Mouse (Mus musculus) adrenal gland, postnatal 14 days (tissue): ENCODE results near the gene Prm3. TPM values are rescaled to one million over a fixed set of nuclear protein-coding genes. Genes with fewer than 3 reads are reported as not detected.

Experiments
- DNase-seq: peaks from one replicate; pipeline ENCODE4 v3.0.0; 2021; ENCODE audit warnings: mixed read lengths
- total RNA-seq: library from RNA; stranded (reverse); gene quantifications from 2 replicates; pipeline ENCODE4 v1.2.3, GENCODE M21; 2021

Gene Prm3
- total RNA-seq, 1 experiment from 2014 or later, result not detected

- no peak for DNase-seq
Observed at GRCm38 (mm10) chr16:10770531-10771325, 20.0 kb downstream of the Prm3 start.

- peak; percentile 79 for DNase-seq
Observed at GRCm38 (mm10) chr16:10769661-10770060, 21.1 kb downstream of the Prm3 start.

- peak; percentile 82 for DNase-seq
Observed at GRCm38 (mm10) chr16:10768821-10769220, 21.9 kb downstream of the Prm3 start.

GRCm38 (mm10) chr16:10767158-10767557 lies 23.6 kb downstream of the Prm3 start:
- peak; percentile 86 for DNase-seq

GRCm38 (mm10) chr16:10764323-10764722 lies 26.4 kb downstream of the Prm3 start:
- DNase-seq, result no peak

- DNase-seq, result no peak
Observed at GRCm38 (mm10) chr16:10763540-10764264, 27.0 kb downstream of the Prm3 start.

GRCm38 (mm10) chr16:10762569-10763180 lies 28.0 kb downstream of the Prm3 start:
- DNase-seq, result no peak

GRCm38 (mm10) chr16:10761182-10761581 lies 29.5 kb downstream of the Prm3 start:
- DNase-seq, result peak; percentile 51

GRCm38 (mm10) chr16:10756168-10756567 lies 34.5 kb downstream of the Prm3 start:
- no peak for DNase-seq

- DNase-seq, result peak; percentile 85
Observed at GRCm38 (mm10) chr16:10754521-10755296, 36.0 kb downstream of the Prm3 start.

GRCm38 (mm10) chr16:10749824-10750223 lies 40.9 kb downstream of the Prm3 start:
- peak; percentile 29 for DNase-seq

- no peak for DNase-seq
Observed at GRCm38 (mm10) chr16:10749226-10749625, 41.5 kb downstream of the Prm3 start.

- peak; percentile 34 for DNase-seq
Observed at GRCm38 (mm10) chr16:10741082-10741481, 49.6 kb downstream of the Prm3 start.

Other genes starting within 250 kb of the Prm3 start
- 16.7 and 17.4 TPM in 2 replicates for gene Dexi, start 247.9 kb downstream of the Prm3 start, total RNA-seq
- gene Clec16a, start 245.6 kb downstream of the Prm3 start, total RNA-seq, result 37.0 and 42.8 TPM in 2 replicates
- gene Socs1, start 5.4 kb downstream of the Prm3 start, total RNA-seq, result 2.4 and 3.7 TPM in 2 replicates
- not detected in 2 replicates for gene Tnp2, start 2.3 kb downstream of the Prm3 start, total RNA-seq
- gene Prm2, start 5.2 kb upstream of the Prm3 start, total RNA-seq, result not detected in 2 replicates
- not detected in 2 replicates for gene Prm1, start 14.9 kb upstream of the Prm3 start, total RNA-seq
- gene Gm11172, start 22.0 kb upstream of the Prm3 start, total RNA-seq, result not detected in 2 replicates
- gene Rmi2, start 44.1 kb upstream of the Prm3 start, total RNA-seq, result 1.5 and 1.6 TPM in 2 replicates